Mouse (Mus musculus) limb, embryonic 14.5 days (tissue): ENCODE data around the gene Gstm1. TPM values are rescaled to one million over a fixed set of nuclear protein-coding genes. Genes with fewer than 3 reads are reported as not detected.
A peak's percentile ranks its signal among the peaks of the same experiment; 100 is the strongest.
"Not testable (repeated sequence)": the region's sequence is repeated elsewhere in the genome, so short reads cannot be mapped to it uniquely, and the experiment has no call there.

Experiments
- ATAC-seq: fragments of 200-750 bp; cut with Nextera tagmentation; 2 replicates; pipeline ENCODE4 v1.8.0; 2017; ENCODE audit warnings: low read depth, moderate number of reproducible peaks, moderate TSS enrichment; ENCODE audit not compliant: low FRiP score
- DNase-seq: peaks from one replicate; pipeline ENCODE4 v3.0.0-alpha.2; 2015; ENCODE audit warnings: low spot score
- H3K27ac ChIP-seq: fragments of 300-500 bp; sonication (generic); replicated peaks from 2 replicates; pipeline ENCODE4 v1.5.1; 2014; ENCODE audit warnings: low read depth, mild to moderate bottlenecking, low read length, moderate library complexity, mixed read lengths
- H3K27me3 ChIP-seq: fragments of 300-500 bp; sonication (generic); 2 replicates; pipeline ENCODE4 v1.6.1; 2014; ENCODE audit warnings: low read length, mixed read lengths; ENCODE audit not compliant: control insufficient read depth, insufficient read depth
- H3K36me3 ChIP-seq: fragments of 300-500 bp; sonication (generic); 2 replicates; pipeline ENCODE4 v1.6.1; 2014; ENCODE audit warnings: mild to moderate bottlenecking, low read length, moderate library complexity, mixed read lengths; ENCODE audit not compliant: control insufficient read depth, insufficient read depth
- H3K4me1 ChIP-seq: fragments of 300-500 bp; sonication (generic); 2 replicates; pipeline ENCODE4 v1.6.1; 2014; ENCODE audit warnings: antibody characterized with exemption, low read length, mixed read lengths; ENCODE audit not compliant: control insufficient read depth, insufficient read depth
- H3K4me2 ChIP-seq: fragments of 300-500 bp; sonication (generic); replicated peaks from 2 replicates; pipeline ENCODE4 v1.6.1; 2014; ENCODE audit warnings: low read depth, mild to moderate bottlenecking, low read length, moderate library complexity; ENCODE audit not compliant: severe bottlenecking
- H3K4me3 ChIP-seq: fragments of 300-500 bp; sonication (generic); replicated peaks from 2 replicates; pipeline ENCODE4 v1.5.1; 2014; ENCODE audit warnings: low read length
- H3K9ac ChIP-seq: fragments of 300-500 bp; sonication (generic); 2 replicates; pipeline ENCODE4 v1.6.1; 2014; ENCODE audit warnings: mild to moderate bottlenecking, low read depth, low read length, moderate library complexity; ENCODE audit not compliant: severe bottlenecking
- H3K9me3 ChIP-seq: fragments of 300-500 bp; sonication (generic); 2 replicates; pipeline ENCODE4 v1.6.1; 2016; ENCODE audit warnings: low read length; ENCODE audit not compliant: control insufficient read depth
- POLR2A ChIP-seq: fragments of 200-500 bp; IDR thresholded peaks from 2 replicates; pipeline ENCODE4 v1.8.0; 2012; ENCODE audit warnings: inconsistent platforms, mild to moderate bottlenecking, moderate library complexity, borderline replicate concordance; ENCODE audit not compliant: insufficient read depth, insufficient read length; ENCODE audit errors: extremely low read depth
- WGBS: fragments of 180-500 bp; shearing (Covaris S2); extraction: QIAGEN DNeasy Blood & Tissue Kit; methylation state at CpG from one replicate; pipeline ENCODE4 v1.1.7; 2014; 5-methylcytosine and 5-hydroxymethylcytosine counted together
- polyA plus RNA-seq, 2 experiments: library from polyadenylated mRNA; depleted of rRNA in 1 of 2; stranded (reverse) in 1 of 2; unstranded in 1 of 2; fragments of >200 nt; fragmentation: Nextera tagmentation in 1 of 2; extraction: Ambion mirVana in 1 of 2; gene quantifications; 2 replicates each; pipeline versions ENCODE4 v1.2.1 to v1.2.3; 2012 to 2014

Gstm1 gene
- polyA plus RNA-seq, 2 experiments: 31.6 to 56.0 TPM

DNA sequence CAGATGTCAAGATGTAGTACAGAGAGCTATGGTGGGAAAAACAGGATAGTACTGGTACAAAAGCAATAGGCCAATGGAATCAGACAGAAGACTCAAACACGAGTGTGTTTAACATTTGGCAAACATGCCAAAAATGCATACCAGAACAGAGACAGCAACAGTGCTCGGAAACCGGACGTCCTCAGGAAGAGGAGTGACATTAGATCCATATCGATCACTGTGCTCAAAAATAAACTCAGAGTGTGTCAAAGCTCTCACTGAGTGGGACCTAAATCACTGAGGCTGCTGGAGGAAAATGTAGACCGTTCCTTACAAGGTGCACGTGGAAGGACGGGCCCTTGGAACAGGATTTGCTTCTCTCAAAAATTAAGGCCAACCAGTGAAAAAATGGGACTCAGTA lies 15.8 kb downstream of the Gstm1 start:
- ATAC-seq (no peak), DNase-seq (no peak)
- Histone ChIP-seq H3K27ac (no peak overlapping the region), H3K36me3 (no peaks in the 10 kb centered on the region), H3K9me3 (no peaks in the 10 kb centered on the region), H3K27me3 (no peaks in the 10 kb centered on the region), H3K4me2 (no peak overlapping the region), H3K9ac (no peak overlapping the region), H3K4me1 (no peaks in the 10 kb centered on the region), H3K4me3 (no peak overlapping the region)
- WGBS: 82% methylated on average over 8 of the region's 8 CpGs
- no peak for TF ChIP-seq POLR2A

DNA sequence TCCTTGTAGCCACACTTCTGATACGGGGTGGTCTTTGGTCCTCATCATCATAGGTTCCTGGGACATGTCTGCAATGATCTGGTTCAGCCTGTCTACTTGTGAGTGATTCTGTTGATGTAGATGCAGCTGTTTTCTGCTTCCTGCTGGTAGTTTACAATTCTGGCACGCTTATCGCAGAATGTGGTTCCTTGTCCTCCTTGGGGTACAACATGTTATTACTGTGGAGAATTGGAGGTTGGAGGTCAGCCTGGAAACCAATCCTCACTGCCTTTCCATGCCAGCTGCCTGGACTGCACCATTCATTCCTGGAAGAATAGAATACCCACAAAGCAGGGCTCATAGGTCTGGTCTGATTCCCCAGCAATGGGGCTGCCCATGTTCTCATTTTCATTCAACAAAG lies 18.3 kb downstream of the Gstm1 start:
- Histone ChIP-seq H3K4me3 (no peak overlapping the region), H3K27ac (no peak overlapping the region), H3K36me3 (no peaks in the 10 kb centered on the region), H3K9me3 (no peaks in the 10 kb centered on the region), H3K4me1 (no peaks in the 10 kb centered on the region), H3K27me3 (no peaks in the 10 kb centered on the region), H3K9ac (no peak overlapping the region), H3K4me2 (no peak overlapping the region)
- DNase-seq (no peak), ATAC-seq (no peak)
- WGBS: 85% methylated on average over 3 of the region's 3 CpGs
- TF ChIP-seq POLR2A: no peak

DNA sequence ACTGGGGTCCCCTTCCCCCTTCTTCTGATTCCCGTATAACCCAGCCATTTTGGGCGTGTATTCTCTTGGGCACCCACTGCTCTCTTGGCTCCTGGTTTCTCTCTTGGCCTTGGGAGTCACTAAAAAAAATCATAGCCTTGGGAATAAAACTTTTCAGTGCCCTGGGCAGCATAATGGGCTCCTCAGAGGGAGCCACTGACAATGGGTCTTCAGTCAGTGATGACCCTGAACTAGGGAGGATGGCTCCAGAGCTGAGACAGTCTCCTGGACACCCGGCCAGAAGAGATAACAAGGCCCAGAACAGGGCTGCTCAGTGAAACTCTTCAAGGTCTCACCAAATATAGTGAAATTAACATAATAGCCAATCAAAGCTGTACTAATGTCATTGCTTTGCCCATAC lies 19.2 kb downstream of the Gstm1 start:
- WGBS: 91% methylated on average over 3 of the region's 3 CpGs
- Histone ChIP-seq H3K27me3 (no peaks in the 10 kb centered on the region), H3K36me3 (no peaks in the 10 kb centered on the region), H3K4me2 (no peak overlapping the region), H3K9ac (no peak overlapping the region), H3K4me3 (no peak overlapping the region), H3K9me3 (no peaks in the 10 kb centered on the region), H3K27ac (no peak overlapping the region), H3K4me1 (no peaks in the 10 kb centered on the region)
- DNase-seq (no peak), ATAC-seq (no peak)
- no peak for TF ChIP-seq POLR2A

GRCm38 (mm10) chr3:107996576-107996975 lies 21.2 kb downstream of the Gstm1 start:
- 80% methylated on average over 4 of the region's 4 CpGs for WGBS
- ATAC-seq (no peak), DNase-seq (no peak)
- Histone ChIP-seq H3K4me2 (no peak overlapping the region), H3K9ac (no peak overlapping the region), H3K4me3 (no peak overlapping the region), H3K4me1 (no peaks in the 10 kb centered on the region), H3K36me3 (no peaks in the 10 kb centered on the region), H3K27ac (no peak overlapping the region), H3K9me3 (no peaks in the 10 kb centered on the region), H3K27me3 (no peaks in the 10 kb centered on the region)
- TF ChIP-seq POLR2A: no peak

DNA sequence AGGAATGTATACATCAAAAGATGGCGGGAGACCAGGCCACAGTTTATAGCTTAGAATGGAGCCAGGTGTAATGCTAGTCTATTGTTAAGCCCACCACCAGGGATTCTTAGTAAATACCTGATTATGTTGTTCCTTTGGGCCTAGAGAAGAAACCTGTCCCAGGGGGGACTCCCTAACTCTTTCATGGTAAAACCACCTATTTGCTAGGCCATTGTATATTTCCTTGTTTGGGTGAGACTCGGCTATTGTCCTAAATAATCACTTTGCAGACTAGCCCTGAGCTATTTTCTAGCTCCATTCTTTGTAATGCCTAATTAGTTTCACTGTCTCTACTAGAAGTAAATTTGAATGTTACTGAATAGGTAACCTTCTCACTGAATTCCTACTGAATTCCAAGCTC lies 21.8 kb downstream of the Gstm1 start:
- H3K27me3 ChIP-seq, H3K9me3 ChIP-seq, ATAC-seq, H3K4me1 ChIP-seq, H3K4me2 ChIP-seq, DNase-seq, H3K9ac ChIP-seq, H3K4me3 ChIP-seq, H3K27ac ChIP-seq, H3K36me3 ChIP-seq: not testable (repeated sequence)
- WGBS: 82% methylated on average over 2 of the region's 2 CpGs

DNA sequence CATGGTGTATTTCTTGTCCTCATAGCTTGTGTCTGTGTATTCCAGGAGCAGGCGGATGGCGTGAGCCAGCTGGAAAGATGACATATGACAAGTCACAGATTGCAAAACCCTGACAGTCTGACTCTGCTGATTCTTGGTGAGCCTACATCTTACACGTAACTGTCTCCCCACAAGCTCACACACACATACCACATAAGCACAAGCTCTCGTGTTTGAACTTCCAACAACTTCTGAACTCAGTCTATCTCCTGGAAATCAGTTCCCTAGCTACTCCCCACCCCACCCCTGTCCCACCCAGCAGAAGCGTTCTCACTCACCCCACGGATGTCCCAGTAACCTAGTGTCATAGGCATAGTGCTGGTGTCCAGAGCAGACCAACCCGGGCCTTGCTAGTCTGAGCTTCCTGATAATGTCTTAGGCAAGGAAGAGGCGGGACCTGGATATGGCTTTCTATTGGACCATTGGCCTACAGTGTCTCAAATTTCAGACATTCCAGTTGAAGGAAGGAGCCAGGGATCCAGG lies 31.7 kb downstream of the Gstm1 start, which contains the start of gene Gstm2:
Gene Gstm2, minus strand, starts transcription at position 413 of the 522 bp plus-strand sequence.
- Histone ChIP-seq H3K27ac (no peak within 1 kb of the TSS), H3K4me3 (peak within 1 kb of the TSS; percentile 20)
- WGBS: 42% methylated on average over 8 of the region's 8 CpGs

DNA sequence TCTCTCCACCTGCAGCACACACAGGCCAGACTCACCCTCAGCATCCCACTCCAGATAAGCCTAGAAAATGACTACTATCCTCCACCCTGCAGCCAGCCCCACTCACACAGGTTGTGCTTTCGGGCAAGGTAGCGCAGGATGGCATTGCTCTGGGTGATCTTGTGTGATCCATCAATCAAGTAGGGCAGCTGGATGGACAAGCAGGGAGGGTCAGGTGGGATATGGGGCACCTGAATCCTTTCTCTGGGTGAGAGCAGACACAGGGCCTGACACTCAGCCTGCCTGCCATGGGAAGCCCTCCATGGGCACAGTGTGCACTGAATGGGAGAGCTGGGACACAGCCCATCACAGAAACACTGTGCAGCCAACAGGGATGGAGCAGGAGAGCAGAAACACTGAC lies 32.6 kb downstream of the Gstm1 start:
- not testable (repeated sequence) for H3K4me1 ChIP-seq, H3K4me2 ChIP-seq, DNase-seq, H3K27ac ChIP-seq, H3K9ac ChIP-seq, H3K4me3 ChIP-seq, H3K27me3 ChIP-seq, H3K9me3 ChIP-seq, H3K36me3 ChIP-seq, ATAC-seq
- 92% methylated on average over 2 of the region's 2 CpGs for WGBS

More for the DNA sequence above, 31.7 kb downstream of the Gstm1 start, which contains the start of gene Gstm2:
- H3K9me3 ChIP-seq: no peaks in the 10 kb centered on the region
- DNase-seq (peak; percentile 62), ATAC-seq (peak; percentile 73)
- peak within 1 kb of the TSS; percentile 32 for H3K4me2 ChIP-seq
- H3K27me3 ChIP-seq: no peaks in the 10 kb centered on the region
- no peaks in the 10 kb centered on the region for H3K36me3 ChIP-seq
- no peak for TF ChIP-seq POLR2A
- H3K9ac ChIP-seq: no peak within 1 kb of the TSS
- H3K4me1 ChIP-seq: no peaks in the 10 kb centered on the region
